Mouse (Mus musculus) liver, adult (tissue): Measurements from ENCODE around the gene Abhd6.

Experiments used
- GATA4 ChIP-seq: IDR thresholded peaks from 2 replicates; pipeline ENCODE4 v1.6.1; 2014; ENCODE audit warnings: mild to moderate bottlenecking, low read length; ENCODE audit not compliant: insufficient replicate concordance

Abhd6 gene

DNA sequence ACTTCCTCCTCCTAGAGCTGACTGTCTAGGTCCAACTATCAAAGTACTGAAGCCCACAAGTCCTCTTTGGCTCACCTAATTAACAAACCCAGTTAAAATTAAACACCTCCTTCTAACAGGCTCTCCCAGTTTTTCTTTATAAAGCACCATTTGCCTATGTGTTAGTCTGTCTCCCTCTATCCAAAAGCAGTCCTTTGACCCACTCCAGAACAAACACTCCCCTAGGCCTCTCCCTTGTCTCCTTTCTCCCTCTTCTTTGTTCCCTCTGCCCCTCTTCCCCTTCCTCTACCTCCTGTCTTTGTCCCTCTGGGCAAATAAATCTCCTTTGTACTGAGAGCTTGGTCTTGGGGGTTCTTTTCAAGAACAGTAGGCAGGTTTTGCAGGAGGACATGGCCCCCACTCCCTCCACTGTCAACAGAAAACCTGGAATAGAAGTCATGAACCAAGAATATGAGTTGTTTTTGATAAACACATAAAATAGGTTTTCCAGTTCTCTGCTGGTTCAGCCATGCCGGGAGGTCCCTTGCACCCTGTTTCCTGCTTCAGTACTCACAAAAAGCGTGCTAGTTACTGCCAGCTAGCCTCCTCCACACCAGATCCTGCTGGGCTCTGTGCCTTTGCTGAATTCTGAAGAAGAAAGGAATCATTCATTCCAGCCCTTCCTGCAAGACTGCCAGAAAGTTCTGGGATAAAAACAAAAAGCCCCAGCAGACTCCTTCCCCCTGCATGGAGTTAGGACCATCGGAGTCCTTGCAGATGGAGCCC, 60.0 kb downstream of the Abhd6 start:
- no peak for TF ChIP-seq GATA4

DNA sequence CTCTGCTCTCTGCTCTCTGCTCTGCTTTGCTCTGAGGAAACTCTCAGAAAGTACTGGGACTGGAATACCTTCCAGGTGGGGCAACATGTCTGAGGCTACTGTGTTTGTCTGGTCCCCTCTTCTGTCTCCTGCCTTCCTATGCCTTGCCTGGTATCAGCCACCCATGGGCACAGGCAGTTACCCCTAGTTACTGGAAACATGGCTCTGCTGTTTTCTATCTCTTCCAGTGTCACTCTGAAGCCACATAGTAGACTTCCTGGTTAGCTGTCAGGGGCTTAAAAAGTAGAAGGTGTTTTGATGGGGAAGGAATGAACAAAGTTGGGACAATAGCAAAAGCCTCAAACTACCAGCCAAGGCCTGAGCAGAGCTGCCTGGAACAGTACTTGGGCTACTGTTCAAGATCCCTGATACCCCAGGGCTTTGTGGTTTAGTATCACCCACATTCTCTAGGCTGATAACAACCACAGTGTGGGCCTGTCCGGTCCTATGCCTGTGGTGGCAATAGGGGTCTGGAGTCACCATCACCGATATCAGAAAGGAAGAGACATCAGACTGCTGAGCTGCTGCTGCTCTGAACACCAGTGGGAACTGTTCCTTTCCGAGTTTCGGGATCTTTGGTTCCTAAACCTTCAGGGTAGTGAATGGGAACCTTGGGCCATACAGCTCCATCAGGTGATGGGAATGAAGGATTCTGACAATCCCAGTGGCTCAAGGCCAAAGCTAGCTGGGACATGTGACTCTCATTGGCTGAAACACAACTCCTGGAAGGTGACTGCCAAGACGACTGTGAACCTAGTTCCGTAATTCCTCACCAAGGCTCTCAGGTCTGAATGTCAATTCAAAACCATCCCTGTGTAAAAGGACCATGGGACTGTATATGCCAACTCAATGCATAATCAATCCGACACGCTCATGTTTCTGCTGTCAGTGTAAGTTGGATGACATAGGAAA, 61.4 kb downstream of the Abhd6 start:
- TF ChIP-seq GATA4, result no peak

DNA sequence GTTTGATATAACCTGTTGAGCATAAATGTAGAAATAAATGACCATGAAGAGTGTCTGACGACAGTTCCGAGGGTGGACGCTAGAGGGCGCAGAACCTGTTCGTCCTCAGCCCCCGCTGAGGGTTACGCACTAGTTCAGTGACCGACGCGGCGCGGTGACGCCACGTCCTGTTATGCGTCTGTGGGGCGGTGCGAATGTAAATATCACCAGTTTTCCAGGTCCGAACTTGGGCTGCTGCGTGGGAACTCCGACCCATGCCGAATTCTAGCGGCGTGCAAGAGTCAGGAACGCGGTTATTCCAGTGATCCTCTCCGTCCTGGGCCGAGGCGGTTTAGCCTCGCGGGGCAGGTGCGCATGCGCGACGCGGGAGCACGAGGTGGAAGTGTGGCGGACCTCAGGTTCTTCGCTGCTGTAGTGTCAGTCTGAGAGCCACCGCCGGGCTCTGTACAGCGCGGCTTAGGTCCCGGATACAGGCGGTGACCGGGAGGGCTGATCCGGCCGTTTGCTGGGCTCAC, 77.5 kb downstream of the Abhd6 start, which contains the start of gene Rpp14:
TSS of gene Rpp14 (plus strand) at position 203 of the 515 bp plus-strand sequence.
- peak; percentile 21; the same call in 1 of the 2 replicates for TF ChIP-seq GATA4

DNA sequence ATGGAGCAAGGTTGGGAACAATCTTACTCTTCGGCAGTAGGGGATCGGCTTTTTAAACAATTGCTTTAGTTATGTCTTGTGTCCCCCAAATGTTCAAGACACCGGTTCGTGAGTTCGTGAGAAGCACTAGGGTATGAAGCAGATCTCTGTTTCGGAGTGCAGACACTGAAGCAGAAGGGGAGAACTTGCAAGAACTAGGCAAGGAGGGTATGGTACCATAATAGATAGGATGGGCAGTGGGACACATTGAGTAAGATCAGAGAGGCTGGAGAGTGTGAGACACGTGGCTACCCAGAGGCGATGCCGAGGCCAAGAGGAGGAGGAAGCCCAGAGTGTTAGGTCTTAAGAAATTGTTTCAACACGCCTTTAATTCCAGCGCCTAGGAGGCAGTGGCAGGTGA, 78.0 kb downstream of the Abhd6 start:
- TF ChIP-seq GATA4, result no peak

DNA sequence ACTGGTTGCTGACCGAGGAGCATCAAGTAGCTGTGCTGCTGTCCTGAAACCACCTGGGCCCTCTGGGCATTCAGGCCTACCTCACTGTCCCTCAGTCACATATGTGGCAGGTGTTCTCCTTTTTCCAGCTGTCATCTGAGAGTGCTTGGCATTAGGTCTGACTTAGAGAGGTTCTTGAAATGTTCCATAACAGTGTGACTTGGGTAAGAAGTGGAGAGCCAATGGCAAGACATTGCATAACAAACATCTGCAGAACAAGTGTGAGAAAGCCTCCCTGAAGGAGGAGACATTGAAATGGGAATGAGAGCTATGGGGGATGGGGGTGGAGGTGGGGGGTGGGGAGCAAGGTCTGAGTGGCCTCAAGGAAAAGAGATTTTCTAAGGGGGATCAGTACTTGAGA, 80.2 kb downstream of the Abhd6 start:
- TF ChIP-seq GATA4, result no peak

DNA sequence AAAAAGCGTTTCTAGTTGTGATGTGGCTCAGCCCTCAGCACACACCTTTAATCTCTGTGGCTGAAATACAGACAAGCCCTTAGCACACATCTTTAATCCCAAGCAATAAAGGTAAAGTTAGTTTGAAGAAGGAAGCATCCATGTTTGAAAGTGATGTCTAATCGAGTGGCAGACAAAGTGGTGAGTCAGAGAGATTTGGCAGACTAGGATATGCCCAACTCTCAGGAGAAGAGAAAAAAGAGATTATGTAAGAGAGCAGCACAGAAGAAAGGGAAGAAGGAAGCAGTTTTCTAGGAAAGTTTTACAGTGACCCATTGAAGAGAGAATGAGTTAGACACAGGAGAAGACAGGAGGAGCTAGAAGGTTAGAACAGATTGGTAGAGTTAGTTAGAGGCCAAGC, 86.3 kb downstream of the Abhd6 start:
- TF ChIP-seq GATA4, result no peak

DNA sequence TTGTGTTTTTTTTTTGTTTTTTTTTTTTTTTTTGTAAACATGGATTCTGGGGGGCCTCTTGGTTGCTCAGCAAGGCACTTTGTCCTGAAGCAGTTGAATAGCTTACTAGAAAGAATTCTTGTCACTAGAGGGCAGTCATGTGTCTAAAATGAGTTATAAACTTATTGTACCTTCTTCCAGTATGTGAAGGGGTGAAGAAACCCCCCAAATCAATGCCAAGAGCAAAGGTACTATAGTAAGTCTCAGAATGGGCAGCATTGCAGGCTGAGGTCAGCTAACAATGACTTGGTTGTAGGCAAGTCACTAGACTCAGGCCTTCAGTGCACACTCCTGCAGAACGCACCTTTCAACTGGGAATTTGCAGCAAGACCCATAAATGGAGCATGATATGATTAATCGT, 89.9 kb downstream of the Abhd6 start:
- TF ChIP-seq GATA4, result no peak

DNA sequence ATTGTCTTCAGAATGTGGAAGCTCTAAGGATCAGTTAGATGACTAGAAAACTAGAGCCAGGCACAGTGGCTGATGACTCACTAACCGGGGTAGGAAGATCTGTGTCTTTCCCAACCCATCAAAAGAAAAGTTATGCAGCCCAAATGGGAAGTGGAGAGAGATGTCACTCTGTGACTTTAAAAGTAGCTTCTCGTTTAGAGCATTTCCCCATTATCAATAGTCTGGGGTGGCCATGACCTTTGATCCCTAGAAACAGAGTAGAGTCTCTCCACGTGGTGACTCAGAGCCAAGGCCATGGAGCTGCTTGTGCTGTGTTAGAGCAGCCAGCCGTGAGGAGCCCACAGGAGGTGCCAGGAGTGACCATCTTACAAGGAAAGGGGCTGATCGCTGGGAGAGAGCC, 90.7 kb downstream of the Abhd6 start:
- TF ChIP-seq GATA4, result no peak

DNA sequence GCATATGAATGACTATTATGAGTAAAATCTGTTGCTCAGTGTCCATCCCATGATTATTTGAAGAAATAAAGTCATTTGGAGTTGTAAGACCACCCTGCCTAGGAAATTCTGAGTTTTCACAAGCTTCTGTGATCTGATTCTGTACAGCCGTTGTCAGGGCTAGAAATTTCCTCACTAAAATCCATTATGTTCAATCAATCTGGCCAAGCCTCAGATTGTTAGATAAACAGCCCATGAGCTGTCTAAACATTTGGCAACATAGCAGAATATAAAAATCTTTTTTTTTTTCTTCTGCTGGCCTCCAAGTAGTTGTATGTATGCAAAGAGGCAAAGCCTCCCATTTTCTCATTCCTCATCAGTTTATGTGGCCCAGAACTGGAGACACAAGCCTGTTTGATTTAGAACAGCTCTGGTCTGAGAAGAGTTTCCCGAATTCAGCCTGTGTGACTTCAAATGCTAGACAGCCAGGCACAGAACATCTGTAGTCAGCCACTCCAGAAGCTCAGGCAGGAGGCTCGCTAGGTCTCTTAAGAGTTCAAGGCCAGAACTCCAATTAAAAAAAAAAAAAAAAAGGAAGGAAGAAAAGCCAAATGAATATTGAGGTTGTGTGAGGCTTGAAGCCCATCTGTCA, 92.3 kb downstream of the Abhd6 start:
- no peak for TF ChIP-seq GATA4

DNA sequence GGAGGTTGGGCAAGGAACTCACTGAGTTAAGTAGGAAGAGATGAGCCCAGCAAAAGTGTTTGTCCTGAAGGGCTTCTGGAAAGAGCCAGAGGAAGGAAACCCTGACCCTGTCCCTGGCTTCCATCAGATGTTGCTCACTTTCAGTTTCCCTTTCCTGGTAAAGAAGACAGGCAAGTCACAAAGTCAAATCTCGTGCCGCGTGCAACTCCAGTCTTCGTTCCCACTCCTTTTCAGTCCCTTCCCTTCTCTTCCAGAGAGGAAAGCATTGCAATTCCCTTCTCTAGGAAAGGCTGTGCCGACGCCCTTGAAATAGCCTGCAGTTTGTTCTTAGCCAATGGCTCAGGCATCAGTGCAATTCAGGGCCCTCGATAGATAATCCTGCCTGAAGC, 92.9 kb downstream of the Abhd6 start:
- TF ChIP-seq GATA4, result peak; percentile 55; the same call in 1 of the 2 replicates

DNA sequence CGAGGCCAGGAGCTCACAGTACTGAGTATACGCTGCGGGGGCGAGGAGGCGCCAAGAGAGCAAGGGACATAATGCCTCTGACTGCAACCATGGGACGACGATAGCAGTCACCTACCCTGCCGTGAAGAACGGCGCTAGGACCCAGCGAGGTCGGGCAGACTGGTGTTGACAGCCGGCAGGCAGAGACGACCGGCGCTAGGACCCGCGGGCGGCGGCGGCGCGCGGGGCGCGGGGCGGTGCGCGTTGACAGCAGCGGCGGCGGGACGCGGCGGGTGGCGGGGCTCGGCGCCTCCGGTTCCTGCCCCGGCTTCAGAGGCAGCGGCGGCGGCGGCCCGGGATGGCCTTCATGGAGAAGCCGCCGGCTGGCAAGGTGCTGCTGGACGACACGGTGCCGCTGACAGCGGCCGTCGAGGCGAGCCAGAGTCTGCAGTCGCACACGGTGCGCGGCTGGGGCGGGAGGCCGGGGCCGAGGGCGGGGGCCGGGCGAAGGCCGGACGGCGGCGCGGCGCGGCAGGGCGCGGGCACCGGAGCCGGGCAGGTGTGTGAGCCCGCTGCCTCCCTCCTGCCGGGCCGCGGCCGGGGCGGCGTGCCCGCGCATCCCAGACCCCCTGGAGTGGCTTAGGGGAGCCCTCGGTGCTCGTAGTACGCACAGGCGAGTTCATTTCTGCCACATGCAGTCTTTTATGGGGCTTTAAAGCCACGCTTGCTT, 95.4 kb downstream of the Abhd6 start, which contains the start of gene Pxk:
TSS of gene Pxk (plus strand) at position 234 of the 709 bp plus-strand sequence.
- peak; percentile 29; the same call in 1 of the 2 replicates for TF ChIP-seq GATA4

DNA sequence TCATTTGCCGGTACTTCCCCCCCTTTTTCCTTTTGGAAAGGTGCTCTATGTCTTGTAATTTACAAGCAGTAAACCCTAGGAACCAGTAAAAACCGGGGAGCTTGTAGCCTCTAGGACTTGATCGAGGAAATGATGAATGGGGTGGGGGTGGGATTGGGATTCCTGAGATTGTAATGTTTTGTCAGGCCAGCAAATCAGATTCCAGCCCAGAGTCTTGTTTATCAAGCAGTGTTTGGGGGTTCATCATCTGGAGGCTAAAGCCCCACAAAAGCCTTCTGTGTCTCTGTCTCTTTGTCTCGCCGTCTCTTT, 95.9 kb downstream of the Abhd6 start:
- TF ChIP-seq GATA4, result no peak

DNA sequence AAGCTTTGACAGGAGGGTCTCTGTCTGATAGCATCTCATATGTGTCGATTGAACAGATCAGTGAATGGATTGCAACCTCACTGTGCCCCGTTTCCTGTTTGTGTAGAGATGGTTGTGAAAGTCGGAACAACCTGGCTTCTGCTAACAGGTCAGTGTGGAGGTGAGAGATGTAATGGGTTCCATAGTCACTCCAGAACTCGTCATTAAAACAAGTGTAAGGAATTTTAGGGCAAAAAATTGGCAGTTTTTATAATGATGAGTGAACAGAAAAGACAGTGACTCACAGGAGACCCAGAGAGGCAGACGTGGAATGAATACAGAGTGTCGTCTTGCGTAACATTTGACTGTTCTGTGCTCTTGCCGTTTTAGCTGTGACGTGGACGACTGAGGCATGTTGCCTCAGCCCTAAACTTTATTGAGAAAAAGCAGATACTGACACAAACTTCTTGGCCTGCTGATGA, 96.9 kb downstream of the Abhd6 start:
- no peak for TF ChIP-seq GATA4

DNA sequence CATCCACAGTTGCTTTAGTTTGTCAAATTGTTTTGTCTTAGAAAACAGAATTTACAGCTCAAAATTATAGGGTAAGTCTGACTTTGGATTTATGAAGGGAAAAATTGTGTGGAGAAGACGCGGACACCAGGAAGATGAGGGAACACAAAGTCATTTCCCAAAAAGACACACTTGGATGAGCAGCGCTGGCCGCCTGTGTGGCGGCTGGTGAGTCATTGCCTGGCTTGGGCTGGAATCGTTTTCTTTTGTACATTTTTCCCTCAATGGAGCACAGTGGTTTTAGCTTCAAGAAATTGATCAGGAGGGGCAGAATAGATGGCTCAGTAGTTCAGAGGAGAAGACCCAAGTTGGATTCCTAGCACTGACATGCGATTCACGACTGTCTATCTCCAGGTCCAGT, 99.2 kb downstream of the Abhd6 start:
- no peak for TF ChIP-seq GATA4

DNA sequence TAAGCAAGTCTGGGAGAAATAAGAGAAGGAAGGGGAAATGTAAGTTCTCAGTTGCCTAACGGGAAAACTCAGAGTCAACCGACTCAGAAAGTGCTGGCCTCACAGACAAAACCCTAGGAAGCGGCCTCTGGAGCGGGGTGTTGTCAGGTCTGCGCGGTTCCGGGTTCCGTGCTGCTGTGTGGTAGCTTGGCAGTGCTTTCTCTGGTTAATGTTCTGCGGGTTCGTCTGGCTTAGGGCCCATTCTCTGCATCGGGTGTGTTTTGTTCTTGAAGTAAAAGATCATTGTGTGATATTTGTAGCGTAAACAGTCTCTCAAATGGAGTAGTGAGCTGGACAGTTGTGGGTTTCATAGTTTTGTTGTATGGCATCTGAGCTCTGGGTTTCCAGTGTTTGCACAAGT, 100.0 kb downstream of the Abhd6 start:
- no peak for TF ChIP-seq GATA4
